ENCODE assay signal across 8 mouse cellular contexts in the genomic region with DNA sequence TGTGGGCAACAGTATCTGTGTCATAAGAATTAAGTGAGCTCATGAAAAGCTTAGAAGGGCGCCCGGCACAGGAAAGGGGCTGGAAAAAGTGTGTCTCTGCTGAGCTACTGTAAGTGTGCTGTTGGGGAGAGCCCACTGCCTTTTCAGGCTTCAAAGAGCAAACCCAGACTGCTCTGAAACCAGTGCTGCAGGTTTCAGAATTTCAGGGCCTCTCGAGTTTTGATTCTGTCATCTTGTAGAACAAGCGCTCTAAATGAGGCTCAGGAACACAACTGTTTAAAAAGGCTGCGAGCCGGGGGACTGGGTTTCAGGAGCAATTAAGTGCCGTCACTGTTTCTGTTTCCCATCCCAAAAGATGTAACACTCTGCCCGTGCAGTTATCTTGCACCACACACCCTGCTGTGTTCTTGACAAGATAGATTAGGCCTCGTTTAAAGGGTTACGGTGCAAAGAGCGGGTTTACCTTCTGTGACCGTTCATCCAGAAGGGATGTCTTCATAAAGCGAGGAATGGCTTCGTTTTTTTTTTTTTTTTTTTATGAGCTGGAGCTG. TPM values are rescaled to one million over a fixed set of nuclear protein-coding genes. Genes with fewer than 3 reads are reported as not detected.
DNase-seq lines count a peak whose midpoint lies in the region; ATAC-seq and TF ChIP-seq lines count a peak whose summit lies in the region.

No protein-coding gene starts in this region.

- no peak for DNase-seq in forebrain, postnatal 0 days
- peak; percentile 50 for DNase-seq in G1E (ENCODE audit: low spot score)
- no peak for DNase-seq in frontal cortex, postnatal 14 days (ENCODE audit: low spot score in 2 of 2)
- no peak for DNase-seq in gastrocnemius, postnatal 14 days
- no peak for DNase-seq in left cerebral cortex, adult 9 months (ENCODE audit: low spot score in 2 of 2)

- intact Hi-C loops in gastrocnemius, postnatal 14 days (cut with DNase I; ENCODE audit: low total_unique reads) = loop anchor here (5.0 kb wide), 1 partner anchor 43 kb away; a partner anchor contains a TSS

- 9% methylated on average over 14 of the region's 14 CpGs for WGBS in forebrain, embryonic 12.5 days
- WGBS in forebrain, postnatal 0 days = 18% methylated on average over 14 of the region's 14 CpGs
- 11% methylated on average over 14 of the region's 14 CpGs for WGBS in forebrain, embryonic 16.5 days

- H3K4me1 ChIP-seq in forebrain, embryonic 12.5 days = peaks cover 21% of the 10 kb centered on the region
- no peaks in the 10 kb centered on the region for H3K4me1 ChIP-seq in forebrain, postnatal 0 days (ENCODE audit: insufficient read depth)
- peaks cover 90% of the 10 kb centered on the region for H3K4me1 ChIP-seq in G1E (ENCODE audit: insufficient read depth, low read depth, low read length)
- peaks cover 10% of the 10 kb centered on the region for H3K4me1 ChIP-seq in forebrain, embryonic 16.5 days (replicated peaks; ENCODE audit: control insufficient read depth, insufficient read depth, low read length)

- no peak overlapping the region for H3K9ac ChIP-seq in forebrain, embryonic 12.5 days
- H3K9ac ChIP-seq in forebrain, postnatal 0 days = no peak overlapping the region
- no peak overlapping the region for H3K9ac ChIP-seq in forebrain, embryonic 16.5 days (replicated peaks; ENCODE audit: low read depth, low read length)

- peak overlapping the region; percentile 22 for H3K4me2 ChIP-seq in forebrain, embryonic 12.5 days
- no peak overlapping the region for H3K4me2 ChIP-seq in forebrain, postnatal 0 days (ENCODE audit: low read depth)
- 0 out of 2 replicates have a peak overlapping the region, but pooled peaks have one; percentile 14 for H3K4me2 ChIP-seq in forebrain, embryonic 16.5 days (ENCODE audit: low read length)

- no peak for TF ChIP-seq CTCF in forebrain, postnatal 0 days (IDR thresholded peaks at IDR 0.05; ENCODE audit: low read depth)
- no peak for TF ChIP-seq CTCF in G1E (IDR thresholded peaks at IDR 0.05; ENCODE audit: low read depth, low read length)

- H3K36me3 ChIP-seq in forebrain, embryonic 12.5 days (replicated peaks) = no peaks in the 10 kb centered on the region
- no peaks in the 10 kb centered on the region for H3K36me3 ChIP-seq in forebrain, postnatal 0 days (ENCODE audit: insufficient read depth)
- peaks cover 46% of the 10 kb centered on the region for H3K36me3 ChIP-seq in G1E (replicated peaks)
- H3K36me3 ChIP-seq in forebrain, embryonic 16.5 days (ENCODE audit: control insufficient read depth, insufficient read depth) = no peaks in the 10 kb centered on the region

- H3K27ac ChIP-seq in forebrain, embryonic 12.5 days = 0 out of 2 replicates have a peak overlapping the region, but pooled peaks have one; percentile 25
- H3K27ac ChIP-seq in forebrain, postnatal 0 days (ENCODE audit: low read depth, low read length) = no peak overlapping the region
- no peak overlapping the region for H3K27ac ChIP-seq in forebrain, embryonic 16.5 days (ENCODE audit: low read length)

- no peak overlapping the region for H3K4me3 ChIP-seq in forebrain, embryonic 12.5 days (replicated peaks)
- H3K4me3 ChIP-seq in forebrain, postnatal 0 days (ENCODE audit: low read depth, low read length) = no peak overlapping the region
- H3K4me3 ChIP-seq in G1E (ENCODE audit: low read depth, low read length) = peak overlapping the region; percentile 90
- H3K4me3 ChIP-seq in forebrain, embryonic 16.5 days (replicated peaks; ENCODE audit: low read length) = no peak overlapping the region

- H3K27me3 ChIP-seq in forebrain, embryonic 12.5 days = peaks cover 27% of the 10 kb centered on the region
- H3K27me3 ChIP-seq in forebrain, postnatal 0 days (ENCODE audit: insufficient read depth, low read length) = peaks cover 3% of the 10 kb centered on the region; the same call in 1 of the 2 replicates
- no peaks in the 10 kb centered on the region for H3K27me3 ChIP-seq in G1E (ENCODE audit: insufficient read depth, low read length)
- H3K27me3 ChIP-seq in forebrain, embryonic 16.5 days (replicated peaks; ENCODE audit: control insufficient read depth, insufficient read depth, low read length) = no peaks in the 10 kb centered on the region; the same call in 1 of the 2 replicates

- no peaks in the 10 kb centered on the region for H3K9me3 ChIP-seq in forebrain, embryonic 12.5 days
- no peaks in the 10 kb centered on the region for H3K9me3 ChIP-seq in forebrain, postnatal 0 days (ENCODE audit: low read length)
- H3K9me3 ChIP-seq in G1E (replicated peaks) = no peaks in the 10 kb centered on the region
- no peaks in the 10 kb centered on the region for H3K9me3 ChIP-seq in forebrain, embryonic 16.5 days (ENCODE audit: control insufficient read depth, low read length)

- no peak for ATAC-seq in forebrain, embryonic 12.5 days (ENCODE audit: low FRiP score)
- ATAC-seq in forebrain, postnatal 0 days = no peak
- peak; percentile 64 for ATAC-seq in G1E (ENCODE audit: extremely low read depth, insufficient number of reproducible peaks, low FRiP score, poor library complexity, severe bottlenecking)
- no peak for ATAC-seq in forebrain, embryonic 16.5 days
- peak; percentile 68 for ATAC-seq in megakaryocyte-erythroid progenitor cell, adult 5-6 weeks (replicated peaks; ENCODE audit: low FRiP score, low TSS enrichment, poor library complexity, severe bottlenecking)

RNA-seq across cellular contexts. Expression of a gene that starts 2.7 kb away (rescaled TPM):
- 6.0 and 7.8 TPM in 2 replicates for polyA plus RNA-seq in forebrain, embryonic 12.5 days (2016; fragmentation: Nextera tagmentation; extraction: Ambion mirVana)
- total RNA-seq in forebrain, postnatal 0 days (2014; rRNA removed) = 5.5 TPM in 2 replicates
- 1.0 and 1.8 TPM in 2 replicates for polyA plus RNA-seq in forebrain, postnatal 0 days (2015; fragmentation: Nextera tagmentation; extraction: Ambion mirVana)
- total RNA-seq in G1E (2014; fragmentation: Nextera tagmentation) = 65.4 and 105 TPM in 2 replicates
- total RNA-seq in G1E (2017) = 30.9 and 36.9 TPM in 2 replicates
- 159 and 170 TPM in 2 replicates for polyA plus RNA-seq in G1E (2012)
- 2.7 and 2.9 TPM in 2 replicates for polyA plus RNA-seq in forebrain, embryonic 16.5 days (2015; fragmentation: Nextera tagmentation; extraction: Ambion mirVana)
- total RNA-seq in megakaryocyte-erythroid progenitor cell, adult 5-6 weeks (2014; fragmentation: Nextera tagmentation) = 68.2 and 71.9 TPM in 2 replicates
- 49.9 and 50.2 TPM in 2 replicates for total RNA-seq in megakaryocyte-erythroid progenitor cell, adult 5-6 weeks (2017)
- total RNA-seq in gastrocnemius, postnatal 14 days (2021) = 1 to 10 TPM; 4.4 to 6.5 TPM

RNA-seq across cellular contexts. Expression of a gene that starts 29.5 kb away (rescaled TPM):
- 83.9 and 92.1 TPM in 2 replicates for polyA plus RNA-seq in forebrain, embryonic 12.5 days (2016; fragmentation: Nextera tagmentation; extraction: Ambion mirVana)
- 69.0 and 78.2 TPM in 2 replicates for total RNA-seq in forebrain, postnatal 0 days (2014; rRNA removed)
- polyA plus RNA-seq in forebrain, postnatal 0 days (2015; fragmentation: Nextera tagmentation; extraction: Ambion mirVana) = 62.5 and 72.8 TPM in 2 replicates
- total RNA-seq in G1E (2014; fragmentation: Nextera tagmentation) (144 and 154 TPM in 2 replicates), G1E (2017) (63.5 and 66.5 TPM in 2 replicates)
- polyA plus RNA-seq in G1E (2012) = 33.6 and 36.2 TPM in 2 replicates
- polyA plus RNA-seq in forebrain, embryonic 16.5 days (2015; fragmentation: Nextera tagmentation; extraction: Ambion mirVana) = 73.6 and 87.9 TPM in 2 replicates
- total RNA-seq in megakaryocyte-erythroid progenitor cell, adult 5-6 weeks (2014; fragmentation: Nextera tagmentation) = 62.2 and 67.6 TPM in 2 replicates
- 60.5 and 78.9 TPM in 2 replicates for total RNA-seq in megakaryocyte-erythroid progenitor cell, adult 5-6 weeks (2017)
- total RNA-seq in gastrocnemius, postnatal 14 days (2021) = 10 to 100 TPM; 21.7 to 24.4 TPM

RNA-seq across cellular contexts. Expression of a gene that starts 44.9 kb away (rescaled TPM):
- 126 TPM in 2 replicates for polyA plus RNA-seq in forebrain, embryonic 12.5 days (2016; fragmentation: Nextera tagmentation; extraction: Ambion mirVana)
- total RNA-seq in forebrain, postnatal 0 days (2014; rRNA removed) = 103 and 109 TPM in 2 replicates
- 160 and 179 TPM in 2 replicates for polyA plus RNA-seq in forebrain, postnatal 0 days (2015; fragmentation: Nextera tagmentation; extraction: Ambion mirVana)
- total RNA-seq in G1E (2014; fragmentation: Nextera tagmentation) = 37.5 and 37.8 TPM in 2 replicates
- total RNA-seq in G1E (2017) = 50.6 and 53.1 TPM in 2 replicates
- 4.1 and 4.5 TPM in 2 replicates for polyA plus RNA-seq in G1E (2012)
- 152 and 154 TPM in 2 replicates for polyA plus RNA-seq in forebrain, embryonic 16.5 days (2015; fragmentation: Nextera tagmentation; extraction: Ambion mirVana)
- total RNA-seq in megakaryocyte-erythroid progenitor cell, adult 5-6 weeks (2014; fragmentation: Nextera tagmentation) = 30.6 and 84.7 TPM in 2 replicates
- total RNA-seq in megakaryocyte-erythroid progenitor cell, adult 5-6 weeks (2017) = 29.3 and 54.5 TPM in 2 replicates
- 10 to 100 TPM; 36.6 to 37.8 TPM for total RNA-seq in gastrocnemius, postnatal 14 days (2021)

Comparison
In these comparisons a context has a peak if more than half of its experiments do, and no peak if none do; other contexts are left out.
1. ATAC-seq: peak in G1E (single experiment) and megakaryocyte-erythroid progenitor cell, adult 5-6 weeks (single experiment); none in forebrain, embryonic 12.5 days (single experiment), forebrain, postnatal 0 days (single experiment) and forebrain, embryonic 16.5 days (single experiment).